Mouse (Mus musculus) erythroblast, adult 5-6 weeks (primary cell): ENCODE data around the gene Prrt1. TPM values are rescaled to one million over a fixed set of nuclear protein-coding genes. Genes with fewer than 3 reads are reported as not detected.

Experiments used
- ATAC-seq: replicated peaks from 2 replicates; pipeline ENCODE4 v1.8.0; 2016; ENCODE audit warnings: moderate number of reproducible peaks, mild to moderate bottlenecking, moderate TSS enrichment, inconsistent platforms; ENCODE audit not compliant: poor library complexity, low FRiP score, severe bottlenecking
- total RNA-seq, 2 experiments: library from RNA; stranded (forward) in 1 of 2; stranded (reverse) in 1 of 2; fragments of 150-400 nt in 1 of 2; fragments of 200-764, 138-1000 nt in 1 of 2; gene quantifications; 2 replicates each; pipeline versions ENCODE4 v1.2.3 to v1.2.4; 2015 to 2017; ENCODE audit warnings: low replicate concordance in 2 of 2

The Prrt1 gene
- not detected in 2 replicates for total RNA-seq (2015; ENCODE audit: low replicate concordance)
- not detected in 2 replicates for total RNA-seq (2017; ENCODE audit: low replicate concordance)

GRCm38 (mm10) chr17:34629221-34629751, at the start of gene Prrt1:
Gene Prrt1, plus strand, starts transcription at chr17:34629533.
- no peak for ATAC-seq

DNA sequence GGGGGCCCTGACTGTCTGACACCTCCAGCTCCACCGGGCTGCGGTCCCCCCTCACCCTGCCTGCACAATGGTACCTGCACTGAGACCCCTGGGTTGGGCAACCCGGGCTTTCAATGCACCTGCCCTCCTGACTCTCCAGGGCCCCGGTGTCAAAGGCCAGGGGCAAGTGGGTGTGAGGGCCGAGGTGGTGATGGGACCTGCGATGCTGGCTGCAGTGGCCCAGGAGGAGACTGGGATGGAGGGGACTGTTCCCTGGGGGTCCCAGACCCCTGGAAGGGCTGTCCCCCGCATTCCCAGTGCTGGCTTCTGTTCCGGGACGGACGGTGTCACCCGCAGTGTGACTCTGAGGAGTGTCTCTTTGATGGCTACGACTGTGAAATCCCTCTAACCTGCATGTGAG, 46.8 kb upstream of the Prrt1 start:
- no peak for ATAC-seq

DNA sequence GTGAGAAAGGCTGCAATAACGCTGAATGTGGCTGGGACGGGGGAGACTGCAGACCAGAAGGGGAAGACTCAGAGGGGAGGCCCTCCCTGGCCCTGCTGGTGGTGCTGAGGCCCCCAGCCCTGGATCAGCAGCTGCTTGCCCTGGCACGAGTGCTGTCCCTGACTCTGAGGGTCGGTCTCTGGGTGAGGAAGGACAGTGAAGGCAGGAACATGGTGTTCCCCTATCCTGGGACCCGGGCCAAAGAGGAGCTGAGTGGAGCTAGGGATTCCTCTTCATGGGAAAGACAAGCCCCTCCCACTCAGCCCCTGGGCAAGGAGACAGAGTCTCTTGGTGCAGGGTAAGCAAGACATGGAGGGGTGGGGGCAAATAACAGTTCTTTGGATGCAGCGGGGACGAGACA, 45.9 kb upstream of the Prrt1 start:
- no peak for ATAC-seq

DNA sequence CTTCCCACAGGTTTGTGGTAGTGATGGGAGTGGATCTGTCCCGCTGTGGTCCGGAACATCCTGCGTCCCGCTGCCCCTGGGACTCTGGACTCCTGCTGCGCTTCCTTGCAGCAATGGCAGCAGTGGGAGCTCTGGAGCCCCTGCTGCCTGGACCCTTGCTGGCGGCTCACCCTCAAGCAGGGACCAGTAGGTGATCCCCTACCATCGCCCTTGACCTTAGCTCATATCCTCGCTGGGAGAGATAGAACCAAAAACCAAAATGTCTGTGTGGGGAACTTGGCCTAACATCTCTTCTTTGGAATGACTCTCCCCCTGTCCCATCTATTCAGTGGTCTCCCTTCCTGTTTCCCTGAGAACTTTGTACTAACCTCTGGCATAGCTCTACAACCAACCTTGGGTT, 45.5 kb upstream of the Prrt1 start:
- ATAC-seq = no peak

DNA sequence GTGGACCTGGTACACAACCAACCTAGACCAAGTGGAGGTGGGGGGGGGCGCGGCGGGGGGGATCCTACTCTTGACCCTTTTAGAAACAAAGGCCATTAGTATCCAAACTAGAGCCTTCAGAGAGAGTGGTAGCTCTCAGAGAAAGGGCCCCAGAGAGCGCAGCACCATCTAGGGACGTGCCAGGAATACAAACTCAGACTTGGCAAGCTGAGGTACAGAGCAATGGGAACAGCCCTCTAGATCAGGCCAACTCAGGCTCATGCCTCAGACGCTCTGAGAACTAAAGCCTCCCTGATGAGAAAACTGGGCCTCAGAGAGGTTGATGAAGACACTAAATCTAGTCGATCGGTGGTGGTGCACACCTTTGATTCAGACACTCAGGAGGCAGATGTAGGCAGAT, 44.2 kb upstream of the Prrt1 start:
- no peak for ATAC-seq

DNA sequence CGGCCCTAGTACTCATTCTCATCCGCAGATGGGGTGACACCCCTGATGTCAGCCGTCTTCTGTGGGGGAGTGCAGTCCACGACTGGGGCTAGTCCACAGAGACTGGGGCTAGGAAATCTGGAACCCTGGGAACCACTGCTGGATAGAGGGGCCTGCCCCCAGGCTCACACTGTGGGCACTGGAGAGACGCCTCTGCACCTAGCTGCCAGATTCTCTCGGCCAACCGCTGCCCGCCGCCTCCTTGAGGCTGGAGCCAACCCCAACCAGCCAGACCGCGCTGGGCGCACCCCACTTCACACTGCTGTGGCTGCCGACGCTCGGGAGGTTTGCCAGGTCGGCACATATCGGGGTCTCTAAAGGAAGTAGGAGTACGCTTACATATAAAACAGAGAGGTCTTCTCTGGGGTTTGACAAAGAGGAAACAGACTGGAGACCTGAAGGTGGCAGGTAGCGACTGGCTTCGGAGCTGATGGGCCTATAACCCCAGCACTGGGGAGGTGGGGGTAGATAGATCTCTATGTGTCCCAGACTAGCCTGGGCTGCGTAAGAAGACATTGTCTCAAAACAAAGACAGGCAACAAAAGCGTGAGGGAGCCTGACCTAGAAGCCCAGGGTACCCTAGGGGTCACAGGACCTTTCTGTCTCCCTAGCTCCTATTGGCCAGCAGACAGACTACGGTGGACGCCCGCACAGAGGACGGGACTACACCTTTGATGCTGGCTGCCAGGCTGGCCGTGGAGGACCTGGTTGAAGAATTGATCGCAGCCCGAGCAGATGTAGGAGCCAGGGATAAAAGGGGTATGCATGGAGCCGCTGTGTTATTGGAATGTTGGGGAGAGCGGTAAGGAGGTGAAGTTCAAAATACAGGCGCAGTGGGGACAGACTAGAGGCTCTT, 43.2 kb upstream of the Prrt1 start:
- ATAC-seq = no peak

GRCm38 (mm10) chr17:34586796-34587422, 42.4 kb upstream of the Prrt1 start:
- peak; percentile 67 for ATAC-seq

DNA sequence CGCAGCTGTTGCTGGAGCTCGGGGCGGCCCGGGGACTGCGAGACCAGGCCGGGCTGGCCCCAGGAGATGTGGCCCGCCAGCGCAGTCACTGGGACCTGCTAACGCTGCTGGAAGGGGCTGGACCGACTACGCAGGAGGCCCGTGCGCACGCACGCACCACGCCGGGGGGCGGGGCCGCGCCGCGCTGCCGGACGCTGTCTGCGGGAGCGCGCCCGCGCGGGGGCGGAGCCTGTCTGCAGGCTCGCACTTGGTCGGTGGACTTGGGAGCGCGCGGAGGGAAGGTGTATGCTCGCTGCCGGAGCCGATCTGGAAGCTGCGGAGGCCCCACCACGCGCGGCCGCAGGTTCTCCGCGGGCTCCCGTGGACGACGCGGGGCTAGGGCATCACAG, 41.9 kb upstream of the Prrt1 start:
- peak; percentile 77 for ATAC-seq

GRCm38 (mm10) chr17:34587814-34588213, 41.5 kb upstream of the Prrt1 start:
- ATAC-seq = no peak

- ATAC-seq = no peak
Observed at GRCm38 (mm10) chr17:34588767-34589166, 40.6 kb upstream of the Prrt1 start.

- no peak for ATAC-seq
Observed at GRCm38 (mm10) chr17:34589206-34589605, 40.1 kb upstream of the Prrt1 start.

GRCm38 (mm10) chr17:34589681-34590101, 39.6 kb upstream of the Prrt1 start, which contains the start of gene Gpsm3:
Gene Gpsm3, plus strand, starts transcription at chr17:34589806.
- ATAC-seq = no peak

- ATAC-seq = no peak
Observed at GRCm38 (mm10) chr17:34590154-34590987, 39.0 kb upstream of the Prrt1 start.

DNA sequence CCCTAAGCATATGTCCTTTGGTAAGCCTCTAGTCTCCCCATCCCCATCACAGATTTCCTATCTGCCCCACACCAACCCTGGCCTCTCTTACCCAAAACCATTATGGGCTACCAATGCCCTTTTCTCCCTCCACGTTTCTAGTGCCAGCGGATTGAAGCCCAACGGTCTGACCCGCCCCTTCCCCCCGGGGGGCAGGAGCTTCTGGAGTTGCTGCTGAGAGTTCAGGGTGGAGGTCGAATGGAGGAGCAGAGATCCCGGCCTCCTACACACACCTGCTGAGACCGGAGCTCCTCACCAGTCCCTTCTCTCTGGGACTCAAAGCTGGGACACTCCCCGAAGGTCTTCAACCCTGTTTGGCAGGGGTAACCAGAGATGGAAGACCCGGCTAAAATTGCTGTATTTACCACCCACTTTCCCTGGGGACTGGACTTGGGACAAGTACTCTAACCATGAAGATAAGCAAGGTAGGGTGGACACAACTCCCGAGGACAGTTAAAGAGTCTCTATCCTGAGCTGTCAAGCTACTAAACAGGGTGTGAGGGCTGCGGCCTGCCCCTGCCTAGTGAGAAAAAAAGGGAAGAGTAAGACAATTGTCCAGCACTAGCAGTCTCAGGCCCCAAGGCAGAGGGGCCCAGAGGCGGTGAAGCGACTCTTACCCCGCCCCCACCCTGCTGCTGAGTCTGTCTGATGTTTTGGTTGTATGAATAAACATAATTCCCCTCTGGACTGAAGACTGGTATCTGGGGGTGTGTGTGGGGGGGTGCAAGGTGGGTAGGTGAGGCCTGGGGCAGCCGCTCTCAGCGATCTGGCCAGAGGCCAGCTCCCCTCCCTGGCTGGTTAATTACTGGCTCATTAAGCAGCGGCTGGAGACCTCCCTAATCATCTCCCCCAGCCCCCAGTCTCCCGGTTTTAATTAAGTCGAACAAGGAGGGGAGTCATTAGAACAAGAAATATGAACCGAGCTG, 38.0 kb upstream of the Prrt1 start, which contains the start of gene Pbx2:
Gene Pbx2 (plus strand): TSS at position 238 of the 965 bp plus-strand sequence.
- ATAC-seq = no peak

DNA sequence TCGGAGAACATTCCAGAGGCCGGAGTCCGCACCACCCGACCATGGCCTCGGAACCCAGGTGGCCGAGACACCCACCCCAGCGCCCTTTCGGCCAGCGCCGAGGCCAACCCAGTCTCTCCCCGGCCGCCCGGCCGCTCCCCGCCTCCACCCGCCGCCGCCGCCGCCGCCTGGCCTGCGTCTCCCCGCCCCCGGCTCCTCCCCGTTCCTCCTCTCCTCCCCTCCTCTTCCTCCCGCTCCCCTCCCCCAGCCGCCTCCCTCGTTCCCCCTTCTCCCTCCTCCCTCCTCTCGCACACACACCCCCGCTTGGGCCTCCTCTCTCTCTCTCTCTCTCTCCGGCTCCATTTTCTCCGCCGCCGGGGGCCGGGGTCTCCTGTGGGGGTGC, 37.3 kb upstream of the Prrt1 start:
- ATAC-seq = peak; percentile 75

GRCm38 (mm10) chr17:34592581-34593549, 36.5 kb upstream of the Prrt1 start:
- no peak for ATAC-seq

DNA sequence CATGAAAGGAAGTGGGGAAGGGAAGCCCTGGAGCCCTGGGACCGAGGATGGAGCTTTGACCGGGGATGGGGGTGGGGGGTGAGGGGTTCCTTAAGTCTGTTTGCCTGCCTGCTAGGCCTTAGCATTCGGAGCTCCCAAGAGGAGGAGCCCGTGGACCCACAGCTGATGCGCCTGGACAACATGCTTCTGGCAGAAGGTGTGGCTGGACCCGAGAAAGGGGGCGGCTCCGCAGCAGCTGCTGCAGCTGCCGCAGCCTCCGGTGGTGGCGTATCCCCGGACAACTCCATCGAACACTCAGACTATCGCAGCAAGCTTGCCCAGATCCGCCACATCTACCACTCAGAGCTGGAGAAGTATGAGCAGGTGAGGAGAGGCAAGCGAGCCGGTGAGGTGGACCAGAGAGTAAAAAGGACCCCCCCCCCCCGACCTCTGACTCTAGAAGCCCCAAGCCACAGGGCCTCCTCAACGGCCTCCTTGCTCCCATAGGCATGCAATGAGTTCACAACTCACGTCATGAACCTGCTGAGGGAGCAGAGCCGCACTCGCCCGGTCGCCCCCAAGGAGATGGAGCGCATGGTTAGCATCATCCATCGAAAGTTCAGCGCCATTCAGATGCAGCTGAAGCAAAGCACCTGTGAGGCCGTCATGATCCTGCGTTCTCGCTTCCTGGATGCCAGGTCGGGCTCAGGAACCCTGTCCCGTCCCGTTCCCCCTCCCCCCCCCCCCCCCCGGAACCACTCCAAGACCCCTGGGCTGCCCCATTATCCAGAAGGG, 35.4 kb upstream of the Prrt1 start:
- no peak for ATAC-seq
